Mouse (Mus musculus) CH12.LX (cell line): Measurements from ENCODE around the gene Adamts5.

Source experiments
- CTCF ChIP-seq, 2 experiments: IDR thresholded peaks in 1 of 2; conservative IDR thresholded peaks in 1 of 2; 2 replicates each; pipeline ENCODE4 v1.5.1; 2011 to 2012; ENCODE audit warnings: low read depth in 2 of 2, low read length in 2 of 2, improper control_type of control experiment in 1 of 2, inconsistent platforms in 1 of 2, mild to moderate bottlenecking in 1 of 2, moderate library complexity in 1 of 2
- EP300 ChIP-seq: IDR thresholded peaks from 2 replicates; pipeline ENCODE4 v1.6.1; 2011; ENCODE audit warnings: low read length, improper control_type of control experiment
- KAT2A ChIP-seq: IDR thresholded peaks from 2 replicates; pipeline ENCODE4 v1.6.1; 2012; ENCODE audit warnings: low read length, improper control_type of control experiment, inconsistent platforms; ENCODE audit not compliant: insufficient replicate concordance
- MEF2A ChIP-seq: IDR thresholded peaks from 2 replicates; pipeline ENCODE4 v1.6.1; 2014; ENCODE audit warnings: low read depth, mild to moderate bottlenecking, inconsistent platforms, low read length, improper control_type of control experiment, borderline replicate concordance
- MYC ChIP-seq: IDR thresholded peaks from 2 replicates; pipeline ENCODE4 v1.6.1; 2011; ENCODE audit warnings: low read depth, mild to moderate bottlenecking, improper control_type of control experiment, low read length
- POLR2A ChIP-seq: IDR thresholded peaks from 2 replicates; pipeline ENCODE4 v1.6.1; 2011; ENCODE audit warnings: low read depth, mild to moderate bottlenecking, improper control_type of control experiment, low read length
- POLR2AphosphoS2 ChIP-seq: IDR thresholded peaks from 2 replicates; pipeline ENCODE4 v1.6.1; 2011; ENCODE audit warnings: low read depth, low read length, improper control_type of control experiment
- SIN3A ChIP-seq: IDR thresholded peaks from 2 replicates; pipeline ENCODE4 v1.6.1; 2012; ENCODE audit warnings: low read length, improper control_type of control experiment, inconsistent platforms
- ZC3H11A ChIP-seq: IDR thresholded peaks from 2 replicates; pipeline ENCODE4 v1.6.1; 2012; ENCODE audit warnings: low read depth, mild to moderate bottlenecking, inconsistent platforms, low read length, improper control_type of control experiment

DNA sequence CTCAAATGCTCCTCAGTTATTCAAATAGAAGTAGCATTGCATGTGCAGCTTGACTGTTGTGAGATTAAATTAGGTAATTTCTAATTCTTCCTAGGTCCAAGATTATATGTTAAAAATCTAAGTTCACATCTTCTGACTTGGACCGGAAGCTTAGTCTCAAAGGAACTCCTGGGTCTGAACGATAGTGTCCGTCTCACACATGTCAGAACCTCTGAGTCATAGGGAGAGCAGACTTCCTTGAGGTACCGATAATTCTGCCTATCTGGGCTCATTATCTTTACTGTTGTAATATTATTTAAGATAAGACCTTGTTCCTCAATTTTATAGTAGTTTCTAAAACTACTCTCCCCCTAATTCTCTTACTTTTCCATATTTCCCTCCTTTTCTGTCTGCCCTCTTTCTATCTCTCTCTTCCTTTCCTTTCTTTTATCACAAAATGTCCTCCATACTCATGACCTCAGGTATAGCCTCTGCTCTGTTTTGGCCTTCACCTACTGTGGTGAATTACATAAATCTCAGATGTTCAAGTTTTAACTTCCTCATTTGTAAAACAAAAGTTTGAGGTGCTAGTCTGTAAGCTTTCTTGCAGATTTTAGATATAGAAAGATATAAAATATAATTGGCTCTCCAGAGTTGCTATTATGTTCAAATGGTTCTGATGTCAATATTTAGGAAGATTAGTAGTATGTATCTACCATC, 36.8 kb downstream of the Adamts5 start:
- TF ChIP-seq POLR2AphosphoS2 (no peak), KAT2A (no peak), SIN3A (no peak), POLR2A (no peak), ZC3H11A (no peak), CTCF (conservative IDR thresholded peaks at IDR 0.05 in 1 of 2, IDR thresholded peaks at IDR 0.05 in 1 of 2; ENCODE audit: low read depth in 2 of 2, low read length in 2 of 2) (no peak), MEF2A (no peak), MYC (no peak), EP300 (no peak)
